Mouse (Mus musculus) myocyte (in vitro differentiated cells): Measurements from ENCODE around the gene Pla2g15. TPM values are rescaled to one million over a fixed set of nuclear protein-coding genes. Genes with fewer than 3 reads are reported as not detected.

ENCODE experiments used
- H3K27me3 ChIP-seq: one replicate; pipeline ENCODE4 v1.6.1; 2011; ENCODE audit not compliant: control insufficient read depth, insufficient read depth, insufficient read length
- H3K36me3 ChIP-seq: one replicate; pipeline ENCODE4 v1.6.1; 2011; ENCODE audit not compliant: control insufficient read depth, insufficient read depth
- H3K4me2 ChIP-seq: one replicate; pipeline ENCODE4 v1.6.1; 2011; ENCODE audit warnings: low read depth, control low read depth
- H3K4me3 ChIP-seq: one replicate; pipeline ENCODE4 v1.5.1; 2011; ENCODE audit warnings: mild to moderate bottlenecking, control low read depth, moderate library complexity
- H3K79me2 ChIP-seq: one replicate; pipeline ENCODE4 v1.6.1; 2011; ENCODE audit not compliant: control insufficient read depth, insufficient read depth
- H3ac ChIP-seq: one replicate; pipeline ENCODE4 v1.6.1; 2011; ENCODE audit not compliant: control insufficient read depth, insufficient read length
- CEBPB ChIP-seq: IDR thresholded peaks from 2 replicates; pipeline ENCODE4 v1.6.1; 2011; ENCODE audit warnings: mild to moderate bottlenecking, moderate library complexity; ENCODE audit not compliant: poor library complexity, insufficient read depth, severe bottlenecking
- E2F4 ChIP-seq: IDR thresholded peaks from one replicate; pipeline ENCODE4 v1.6.1; 2011; ENCODE audit warnings: mild to moderate bottlenecking, control low read depth, moderate library complexity; ENCODE audit not compliant: insufficient read depth
- MAX ChIP-seq: IDR thresholded peaks from one replicate; pipeline ENCODE4 v1.6.1; 2011; ENCODE audit warnings: low read depth, mild to moderate bottlenecking, control low read depth
- MYOD1 ChIP-seq, 3 experiments: IDR thresholded peaks; one replicate each; pipeline ENCODE4 v1.6.1; 2011; ENCODE audit warnings: control low read depth in 2 of 3, low read depth in 2 of 3, mild to moderate bottlenecking in 2 of 3, moderate library complexity in 1 of 3; ENCODE audit not compliant: insufficient read length in 2 of 3, control insufficient read depth in 1 of 3
- MYOG ChIP-seq, 3 experiments: IDR thresholded peaks; one replicate each; pipeline ENCODE4 v1.6.1; 2011; ENCODE audit warnings: control low read depth in 2 of 3, low read depth in 2 of 3, mild to moderate bottlenecking in 2 of 3; ENCODE audit not compliant: insufficient read length in 2 of 3, control insufficient read depth in 1 of 3, insufficient read depth in 1 of 3
- POLR2A ChIP-seq: IDR thresholded peaks from one replicate; pipeline ENCODE4 v1.6.1; 2011; ENCODE audit warnings: low read depth, mild to moderate bottlenecking, control low read depth, moderate library complexity; ENCODE audit not compliant: insufficient read length
- POLR2AphosphoS2 ChIP-seq: IDR thresholded peaks from one replicate; pipeline ENCODE4 v1.6.1; 2011; ENCODE audit warnings: low read depth, control low read depth; ENCODE audit not compliant: insufficient read length
- REST ChIP-seq: IDR thresholded peaks from one replicate; pipeline ENCODE4 v1.6.1; 2011; ENCODE audit warnings: mild to moderate bottlenecking, control low read depth, moderate library complexity; ENCODE audit not compliant: insufficient read depth, insufficient read length
- SRF ChIP-seq: IDR thresholded peaks from one replicate; pipeline ENCODE4 v1.6.1; 2011; ENCODE audit warnings: low read depth; ENCODE audit not compliant: control insufficient read depth, insufficient read length
- TCF12 ChIP-seq: IDR thresholded peaks from one replicate; pipeline ENCODE4 v1.6.1; 2011; ENCODE audit warnings: mild to moderate bottlenecking, control low read depth; ENCODE audit not compliant: poor library complexity, insufficient read depth, severe bottlenecking
- TCF3 ChIP-seq: IDR thresholded peaks from one replicate; pipeline ENCODE4 v1.6.1; 2011; ENCODE audit warnings: low read depth, control low read depth; ENCODE audit not compliant: insufficient read length
- USF1 ChIP-seq: IDR thresholded peaks from one replicate; pipeline ENCODE4 v1.6.1; 2011; ENCODE audit warnings: low read depth, mild to moderate bottlenecking, control low read depth, moderate library complexity
- polyA plus RNA-seq: library from polyadenylated mRNA; unstranded; fragments of >200 nt; fragmentation: generic; extraction: Trizol; gene quantifications from one replicate; pipeline ENCODE4 v1.2.1, GENCODE M21; 2012; ENCODE audit warnings: missing spikeins

Gene Pla2g15
- polyA plus RNA-seq, 1 experiment, result 9.6 TPM

DNA sequence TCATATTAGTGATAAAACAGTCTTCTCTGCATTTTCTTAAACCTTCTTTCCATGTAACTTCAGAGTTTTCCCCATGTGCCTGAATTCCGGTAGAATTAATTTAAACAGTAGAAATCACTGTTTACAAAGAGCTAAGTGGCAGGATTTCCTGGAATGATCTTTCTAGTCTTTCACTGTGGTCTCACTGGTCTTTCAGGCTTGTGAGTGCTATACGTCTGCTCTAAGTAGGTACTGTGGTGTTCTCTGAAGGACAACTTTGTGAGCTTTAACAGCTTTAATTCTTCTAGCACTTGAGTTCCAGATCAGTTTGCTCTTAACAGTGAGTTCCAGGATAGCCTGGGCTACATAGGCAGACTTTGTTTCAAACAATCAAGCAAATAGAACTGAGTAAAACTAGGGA lies 28.2 kb downstream of the Pla2g15 start:
- TF ChIP-seq REST, result no peak
- no peak for TF ChIP-seq POLR2AphosphoS2
- no peak for TF ChIP-seq CEBPB
- no peak for TF ChIP-seq MYOG (IDR thresholded peaks at IDR 0.05; ENCODE audit: control insufficient read depth in 1 of 3, insufficient read depth in 1 of 3, insufficient read length in 2 of 3, low read depth in 2 of 3)
- TF ChIP-seq POLR2A, result no peak
- no peak for TF ChIP-seq E2F4
- no peak for TF ChIP-seq MYOD1 (IDR thresholded peaks at IDR 0.05; ENCODE audit: control insufficient read depth in 1 of 3, insufficient read length in 2 of 3, low read depth in 2 of 3)
- TF ChIP-seq USF1, result no peak
- no peak for TF ChIP-seq TCF3
- TF ChIP-seq TCF12, result no peak
- no peak for TF ChIP-seq SRF
- no peak for TF ChIP-seq MAX
- H3ac ChIP-seq, result no peak overlapping the region
- peaks cover 32% of the 10 kb centered on the region for H3K79me2 ChIP-seq
- no peak overlapping the region for H3K4me2 ChIP-seq
- H3K27me3 ChIP-seq, result no peaks in the 10 kb centered on the region
- peaks cover 11% of the 10 kb centered on the region for H3K36me3 ChIP-seq
- no peak overlapping the region for H3K4me3 ChIP-seq

DNA sequence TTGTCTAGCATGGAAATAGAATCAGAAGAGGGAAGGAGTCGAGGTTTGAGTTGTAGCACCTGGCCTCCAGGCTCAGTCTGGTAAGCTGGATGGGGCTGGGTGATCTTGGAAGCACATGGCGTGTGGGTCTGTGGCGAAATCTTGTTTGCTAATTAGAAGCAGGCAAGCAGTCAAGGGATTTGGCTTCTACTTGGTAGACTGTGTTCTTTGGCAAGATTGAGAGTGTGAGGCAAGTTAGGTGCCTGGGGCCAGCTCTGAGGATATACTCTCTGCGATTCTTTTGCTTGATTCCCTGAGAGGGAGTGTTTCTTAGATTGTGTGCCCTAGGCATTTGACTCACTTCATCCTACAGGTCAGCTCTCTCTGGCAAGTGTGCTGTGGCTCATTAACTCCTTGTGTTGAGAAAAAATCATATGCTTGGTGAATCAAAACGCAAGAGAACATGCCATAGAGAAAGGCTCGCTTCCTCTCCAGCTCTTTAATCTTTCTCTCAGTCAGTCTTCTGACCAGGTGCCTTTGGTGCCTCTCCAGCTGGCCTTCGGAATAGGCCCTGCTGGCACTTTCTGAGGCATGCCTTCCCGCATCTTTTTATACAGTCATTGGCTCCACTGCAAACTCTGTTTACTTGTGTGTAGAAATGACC lies 35.5 kb downstream of the Pla2g15 start:
- H3K36me3 ChIP-seq, result peaks cover 30% of the 10 kb centered on the region

DNA sequence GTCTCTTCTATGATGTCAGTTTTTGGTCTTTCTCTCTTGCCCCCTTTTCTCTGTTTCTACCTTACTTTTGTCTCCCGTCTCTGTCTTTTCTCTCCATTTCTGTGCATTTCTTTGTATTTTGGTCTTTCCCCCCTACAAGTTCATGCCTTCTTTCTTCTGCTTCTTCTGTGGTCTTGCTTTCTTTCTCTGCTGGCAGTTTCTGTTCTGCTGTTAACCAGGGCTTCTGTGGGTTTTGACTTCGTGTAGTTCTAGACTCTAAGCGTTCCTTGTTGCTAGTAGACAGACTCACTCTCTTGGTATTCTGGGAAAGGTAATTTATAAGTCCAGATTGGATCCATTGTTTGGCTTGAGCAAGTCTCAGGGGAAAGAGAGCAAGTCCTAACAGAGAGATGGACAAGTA lies 36.2 kb downstream of the Pla2g15 start:
- Histone ChIP-seq H3K4me3 (no peak overlapping the region), H3K79me2 (no peaks in the 10 kb centered on the region), H3K4me2 (no peak overlapping the region), H3ac (no peak overlapping the region), H3K36me3 (peaks cover 30% of the 10 kb centered on the region), H3K27me3 (no peaks in the 10 kb centered on the region)
- TF ChIP-seq POLR2A (no peak), MYOD1 (IDR thresholded peaks at IDR 0.05; ENCODE audit: control insufficient read depth in 1 of 3, insufficient read length in 2 of 3, low read depth in 2 of 3) (no peak)

More for the DNA sequence above, 35.5 kb downstream of the Pla2g15 start:
- Histone ChIP-seq H3K4me2 (no peak overlapping the region), H3K27me3 (no peaks in the 10 kb centered on the region), H3ac (no peak overlapping the region), H3K4me3 (no peak overlapping the region), H3K79me2 (no peaks in the 10 kb centered on the region)
- TF ChIP-seq REST (no peak), TCF3 (no peak), CEBPB (no peak), SRF (no peak), POLR2A (no peak), MYOG (IDR thresholded peaks at IDR 0.05; ENCODE audit: control insufficient read depth in 1 of 3, insufficient read depth in 1 of 3, insufficient read length in 2 of 3, low read depth in 2 of 3) (no peak), TCF12 (no peak), MAX (no peak)

DNA sequence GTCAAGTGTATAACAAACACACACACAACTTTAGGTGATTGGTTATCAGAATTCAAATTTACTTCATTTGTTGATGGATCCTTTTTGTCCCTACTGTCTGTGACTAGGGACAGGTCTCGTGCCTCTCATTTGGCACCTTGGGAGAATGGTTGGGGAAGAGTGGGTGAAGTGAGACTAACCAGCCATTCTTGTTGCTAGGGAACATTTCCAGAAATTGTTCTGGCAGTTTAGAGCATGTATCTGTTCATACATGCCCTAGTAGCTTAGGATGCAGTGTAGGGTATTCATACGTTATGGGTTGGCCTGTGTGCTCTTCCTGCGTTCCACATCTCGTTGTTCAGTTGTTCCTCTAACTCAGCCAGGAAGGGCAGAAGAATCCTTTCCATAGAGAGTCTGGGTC lies 39.0 kb downstream of the Pla2g15 start:
- Histone ChIP-seq H3K27me3 (no peaks in the 10 kb centered on the region), H3K4me2 (no peak overlapping the region), H3K4me3 (no peak overlapping the region), H3K79me2 (no peaks in the 10 kb centered on the region), H3K36me3 (peaks cover 21% of the 10 kb centered on the region), H3ac (no peak overlapping the region)
- TF ChIP-seq MAX (no peak), MYOG (IDR thresholded peaks at IDR 0.05; ENCODE audit: control insufficient read depth in 1 of 3, insufficient read depth in 1 of 3, insufficient read length in 2 of 3, low read depth in 2 of 3) (no peak), SRF (no peak), CEBPB (no peak), POLR2AphosphoS2 (no peak), E2F4 (no peak), MYOD1 (IDR thresholded peaks at IDR 0.05; ENCODE audit: control insufficient read depth in 1 of 3, insufficient read length in 2 of 3, low read depth in 2 of 3) (no peak), TCF3 (no peak), USF1 (no peak), TCF12 (no peak), POLR2A (no peak), REST (no peak)

DNA sequence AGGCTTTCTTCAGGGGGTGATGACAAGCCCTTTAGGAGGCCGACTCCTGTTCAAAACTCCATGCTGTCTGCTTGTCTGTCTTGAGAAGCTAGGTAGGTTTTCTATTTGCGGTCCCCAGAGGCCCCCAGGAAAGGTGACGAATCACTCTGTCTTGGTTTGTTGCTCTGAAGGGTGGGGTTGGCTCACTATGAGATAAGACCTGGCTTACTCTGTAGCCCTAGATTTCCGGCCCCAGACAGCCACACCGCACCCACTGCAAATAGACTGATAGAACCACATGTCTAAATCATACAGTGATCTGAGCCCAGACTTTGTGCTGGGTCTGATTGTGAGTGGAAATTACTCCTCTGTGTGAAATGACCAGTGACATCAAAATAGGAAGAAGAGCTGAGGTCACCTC lies 41.4 kb downstream of the Pla2g15 start:
- no peaks in the 10 kb centered on the region for H3K79me2 ChIP-seq
- no peak overlapping the region for H3K4me2 ChIP-seq
- peaks cover 18% of the 10 kb centered on the region for H3K36me3 ChIP-seq
- H3K27me3 ChIP-seq, result no peaks in the 10 kb centered on the region
- TF ChIP-seq MAX (no peak), CEBPB (no peak), MYOD1 (IDR thresholded peaks at IDR 0.05; ENCODE audit: control insufficient read depth in 1 of 3, insufficient read length in 2 of 3, low read depth in 2 of 3) (no peak), POLR2AphosphoS2 (no peak), MYOG (IDR thresholded peaks at IDR 0.05; ENCODE audit: control insufficient read depth in 1 of 3, insufficient read depth in 1 of 3, insufficient read length in 2 of 3, low read depth in 2 of 3) (no peak), E2F4 (no peak), TCF12 (no peak), SRF (no peak), POLR2A (no peak), REST (no peak), USF1 (no peak), TCF3 (no peak)
- no peak overlapping the region for H3K4me3 ChIP-seq
- no peak overlapping the region for H3ac ChIP-seq
